Mouse (Mus musculus) naive thymus-derived CD4-positive, alpha-beta T cell, adult 2 months (primary cell): ENCODE results near the gene Arrb1.

Source experiments
- DNase-seq: peaks from one replicate; pipeline ENCODE4 v3.0.0-alpha.2; 2011; ENCODE audit warnings: low read depth

Arrb1 gene

DNA sequence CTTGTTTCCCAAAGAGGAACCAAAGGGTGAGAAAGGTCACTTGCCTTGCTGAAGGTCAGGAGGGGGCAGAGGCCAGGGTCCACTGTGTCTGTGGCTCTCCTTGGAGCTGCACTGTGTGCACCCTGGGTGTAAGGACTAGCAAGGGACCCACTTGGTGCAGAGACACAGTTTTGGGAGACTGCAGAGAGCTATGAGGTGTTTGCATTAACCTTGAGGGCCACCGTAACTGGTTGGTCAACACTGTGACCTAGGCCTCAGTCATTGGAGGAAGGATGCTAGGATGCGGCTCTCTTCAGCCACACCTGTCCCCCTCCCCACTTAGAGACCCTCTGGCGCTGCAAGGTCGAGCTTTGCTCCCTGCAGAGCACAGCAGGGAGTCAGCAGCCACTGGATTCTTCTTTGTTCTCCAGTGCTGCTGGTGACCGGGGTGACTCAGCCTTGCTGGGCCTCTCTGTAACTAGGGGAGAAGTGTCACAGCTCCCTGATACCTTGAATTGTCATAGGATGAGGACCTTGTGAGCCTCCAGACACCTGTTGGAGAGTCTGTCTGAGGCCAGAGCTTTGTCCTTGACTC is 2.0 kb downstream of the Arrb1 start:
- no peak for DNase-seq

- no peak for DNase-seq
Observed at GRCm38 (mm10) chr7:99538421-99538820, 3.2 kb downstream of the Arrb1 start.

- no peak for DNase-seq
Observed at GRCm38 (mm10) chr7:99539201-99539891, 4.1 kb downstream of the Arrb1 start.

GRCm38 (mm10) chr7:99540016-99540415 is 4.8 kb downstream of the Arrb1 start:
- DNase-seq, result no peak

- DNase-seq, result no peak
Observed at GRCm38 (mm10) chr7:99541204-99541603, 5.9 kb downstream of the Arrb1 start.

GRCm38 (mm10) chr7:99544272-99544671 is 9.0 kb downstream of the Arrb1 start:
- DNase-seq, result no peak

- peak; percentile 77 for DNase-seq
Observed at GRCm38 (mm10) chr7:99545885-99546745, 10.8 kb downstream of the Arrb1 start.

- DNase-seq, result no peak
Observed at GRCm38 (mm10) chr7:99547584-99548487, 12.6 kb downstream of the Arrb1 start.

DNA sequence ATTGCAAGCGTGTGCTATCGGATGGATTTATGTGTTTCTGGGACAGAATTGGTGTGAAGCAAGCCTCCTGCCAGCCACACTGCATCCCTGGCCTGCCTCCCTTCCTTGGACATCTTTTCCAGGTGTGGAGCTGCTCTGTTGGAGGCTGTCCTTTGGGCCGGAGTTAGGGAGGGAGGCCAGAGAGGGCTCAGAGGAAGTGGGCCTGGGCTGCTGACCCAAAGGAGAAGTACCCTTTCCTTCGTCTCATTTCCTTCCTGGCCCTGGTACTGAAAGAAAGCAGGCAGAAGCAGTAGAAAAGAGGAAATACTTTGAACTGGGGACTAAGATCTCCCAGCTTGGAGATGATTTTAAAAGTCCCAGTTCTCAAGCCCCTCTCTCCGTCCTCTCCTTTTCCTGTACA is 14.4 kb downstream of the Arrb1 start:
- DNase-seq, result no peak

DNA sequence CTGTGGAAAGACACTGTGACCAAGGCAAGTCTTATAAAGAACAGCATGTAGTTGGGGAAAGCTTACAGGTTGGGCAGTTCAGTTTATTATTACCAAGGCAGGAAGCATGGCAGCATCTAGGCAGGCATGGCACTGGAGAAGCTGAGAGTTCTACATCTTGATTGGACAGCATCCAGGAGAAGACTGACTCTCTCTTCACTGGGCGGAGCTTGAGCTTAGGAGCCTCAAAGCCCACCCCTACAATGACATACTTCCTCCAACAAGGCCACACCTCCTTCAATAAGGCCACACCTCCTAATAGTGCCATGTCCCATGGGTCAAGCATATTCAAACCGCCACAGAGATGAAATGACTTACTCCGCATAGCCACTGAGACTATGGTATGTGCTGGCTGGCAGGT is 16.4 kb downstream of the Arrb1 start:
- no peak for DNase-seq

- DNase-seq, result no peak
Observed at GRCm38 (mm10) chr7:99553222-99553884, 18.1 kb downstream of the Arrb1 start.

DNA sequence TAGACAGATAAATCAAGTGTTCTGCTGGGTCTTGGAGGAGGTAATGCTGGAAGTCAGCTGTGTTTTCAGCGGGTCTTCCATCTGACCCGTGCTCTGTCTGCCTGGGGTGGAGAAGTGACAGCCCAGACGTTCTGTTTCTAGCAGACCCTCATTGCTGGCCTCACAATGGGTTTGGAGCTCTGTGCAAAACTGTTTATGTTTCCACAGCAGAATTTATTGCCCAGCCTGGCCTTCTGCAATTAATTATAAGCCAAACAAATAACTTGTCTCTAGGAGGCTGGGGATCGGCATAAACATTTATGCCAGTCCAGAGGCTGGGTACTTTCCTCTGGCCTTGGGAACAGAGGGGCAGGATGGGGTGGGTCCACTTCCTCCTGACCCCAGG is 18.6 kb downstream of the Arrb1 start:
- DNase-seq, result no peak

DNA sequence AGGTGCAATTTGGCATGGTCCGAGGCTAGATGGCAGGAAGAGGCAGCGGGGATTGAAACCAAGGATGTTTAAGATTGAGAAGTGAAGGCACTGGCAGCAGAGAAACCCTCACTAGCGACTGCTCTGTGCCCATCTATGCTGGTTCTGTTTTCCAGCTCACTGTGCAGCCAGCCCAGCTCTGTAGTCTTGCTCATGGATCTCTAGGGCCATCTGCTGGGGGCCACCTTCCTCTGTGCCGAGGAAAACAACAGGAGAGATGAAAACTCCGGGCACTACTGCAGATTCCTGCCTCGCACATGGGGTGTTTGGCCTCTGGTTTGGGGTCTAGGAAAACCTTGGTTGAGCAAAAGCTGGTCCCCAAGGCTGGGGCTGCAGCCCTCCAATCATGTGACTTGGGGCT is 20.6 kb downstream of the Arrb1 start:
- DNase-seq, result peak; percentile 67

- no peak for DNase-seq
Observed at GRCm38 (mm10) chr7:99559091-99559490, 23.8 kb downstream of the Arrb1 start.

DNA sequence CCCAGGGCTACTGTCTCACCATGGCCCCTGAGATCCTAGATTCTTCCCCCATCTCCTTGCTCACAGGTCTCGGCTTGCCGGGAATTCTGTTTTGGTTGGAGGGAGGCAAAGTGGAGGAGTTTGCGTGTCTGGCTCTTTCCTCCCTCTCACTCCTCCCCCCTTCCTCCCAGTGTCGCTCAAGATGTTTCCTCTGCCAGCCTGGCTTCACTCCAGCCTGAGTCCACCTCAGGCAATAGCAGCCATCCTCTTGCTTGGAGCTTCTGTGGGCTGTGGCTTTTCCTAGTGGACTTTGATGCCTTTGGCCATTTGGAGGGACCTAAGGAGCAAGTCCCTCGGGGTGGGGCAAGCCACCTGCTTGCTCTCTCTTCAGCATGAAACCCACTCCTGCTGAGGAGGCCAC is 27.2 kb downstream of the Arrb1 start:
- DNase-seq, result no peak

- DNase-seq, result no peak
Observed at GRCm38 (mm10) chr7:99563224-99563623, 28.0 kb downstream of the Arrb1 start.

GRCm38 (mm10) chr7:99565325-99565881 is 30.1 kb downstream of the Arrb1 start:
- DNase-seq, result no peak

DNA sequence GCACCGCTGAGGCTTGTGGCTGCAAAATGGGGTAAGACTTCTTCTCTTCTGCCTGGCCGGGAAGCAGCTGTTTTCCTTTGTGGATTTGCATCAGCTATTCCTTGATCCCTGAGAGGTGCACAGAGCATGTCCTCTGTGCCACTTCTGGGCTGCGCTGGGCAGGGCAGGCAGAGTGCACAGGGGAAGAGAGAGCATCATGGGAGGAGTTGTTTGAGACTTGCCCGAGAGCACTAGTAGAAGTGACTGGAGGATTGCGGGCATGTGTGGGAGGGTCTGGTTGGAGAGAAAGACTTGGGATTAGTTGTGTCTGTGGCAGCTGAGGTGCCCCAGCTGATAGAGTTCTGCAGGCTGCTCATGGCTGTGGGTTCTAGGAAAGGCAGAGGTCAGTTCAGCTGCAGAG is 35.4 kb downstream of the Arrb1 start:
- DNase-seq, result no peak

GRCm38 (mm10) chr7:99572931-99573330 is 37.7 kb downstream of the Arrb1 start:
- DNase-seq, result peak; percentile 44

- DNase-seq, result no peak
Observed at GRCm38 (mm10) chr7:99573351-99573750, 38.1 kb downstream of the Arrb1 start.

DNA sequence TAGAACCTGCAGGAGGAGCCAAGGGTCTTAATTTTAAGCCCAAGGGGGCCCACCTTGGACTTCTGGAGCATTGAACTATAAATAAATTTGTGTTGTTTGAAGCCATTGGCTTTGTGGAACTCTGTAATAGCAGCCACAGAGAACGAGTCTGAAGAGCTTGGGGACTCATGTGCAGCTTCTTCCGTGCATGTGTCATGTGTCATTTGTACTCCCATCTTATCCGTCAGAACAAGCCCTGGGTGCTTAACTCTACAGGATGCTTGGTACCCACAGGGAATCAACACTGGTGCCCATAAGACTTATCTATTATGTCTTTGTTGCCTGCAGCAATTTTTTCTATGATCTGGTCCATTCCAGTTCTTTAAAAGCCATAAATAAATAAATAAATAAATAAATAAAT is 43.0 kb downstream of the Arrb1 start:
- DNase-seq, result no peak
